Mouse (Mus musculus): ENCODE results near the gene Slc18b1. TPM values are rescaled to one million over a fixed set of nuclear protein-coding genes. Genes with fewer than 3 reads are reported as not detected.

Slc18b1 gene
- total RNA-seq, 2 experiments from 2014 or later, result 29.5 to 33.6 TPM

GRCm38 (mm10) chr10:23804665-23805064, 7.9 kb downstream of the Slc18b1 start:
- DNase-seq, result no peak

GRCm38 (mm10) chr10:23806201-23806600, 9.4 kb downstream of the Slc18b1 start:
- no peak for DNase-seq

GRCm38 (mm10) chr10:23811635-23812437, 15.1 kb downstream of the Slc18b1 start:
- peak; percentile 79 to 80 for DNase-seq

- no peak for DNase-seq
These were observed 15.6 kb downstream of the Slc18b1 start for GRCm38 (mm10) chr10:23812438-23812759.

- DNase-seq, result no peak
These were observed 16.3 kb downstream of the Slc18b1 start for GRCm38 (mm10) chr10:23812852-23813766.

GRCm38 (mm10) chr10:23815168-23815567, 18.4 kb downstream of the Slc18b1 start:
- DNase-seq, result peak; percentile 75 to 76

DNA sequence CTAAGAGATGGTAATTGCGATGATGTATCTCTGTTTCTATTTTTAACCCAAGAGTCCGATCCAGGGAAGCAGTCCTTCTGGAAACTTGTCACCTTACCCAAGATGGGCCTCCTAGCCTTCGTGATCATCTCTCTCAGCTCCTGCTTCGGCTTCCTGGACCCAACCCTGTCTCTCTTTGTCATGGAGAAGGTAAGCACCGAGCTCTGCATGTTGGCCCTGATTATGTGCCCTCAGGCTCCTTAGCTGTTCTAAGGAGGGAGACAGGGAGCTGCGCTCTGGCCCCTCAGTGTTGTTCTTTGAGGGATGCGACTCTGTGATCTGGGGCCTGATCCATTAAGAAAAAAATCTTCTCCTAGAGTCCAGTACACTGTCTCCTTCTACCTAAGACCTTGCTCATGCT, 19.5 kb downstream of the Slc18b1 start:
- DNase-seq, result no peak

GRCm38 (mm10) chr10:23826516-23826915, 29.7 kb downstream of the Slc18b1 start:
- DNase-seq, result peak; percentile 11 to 33

DNA sequence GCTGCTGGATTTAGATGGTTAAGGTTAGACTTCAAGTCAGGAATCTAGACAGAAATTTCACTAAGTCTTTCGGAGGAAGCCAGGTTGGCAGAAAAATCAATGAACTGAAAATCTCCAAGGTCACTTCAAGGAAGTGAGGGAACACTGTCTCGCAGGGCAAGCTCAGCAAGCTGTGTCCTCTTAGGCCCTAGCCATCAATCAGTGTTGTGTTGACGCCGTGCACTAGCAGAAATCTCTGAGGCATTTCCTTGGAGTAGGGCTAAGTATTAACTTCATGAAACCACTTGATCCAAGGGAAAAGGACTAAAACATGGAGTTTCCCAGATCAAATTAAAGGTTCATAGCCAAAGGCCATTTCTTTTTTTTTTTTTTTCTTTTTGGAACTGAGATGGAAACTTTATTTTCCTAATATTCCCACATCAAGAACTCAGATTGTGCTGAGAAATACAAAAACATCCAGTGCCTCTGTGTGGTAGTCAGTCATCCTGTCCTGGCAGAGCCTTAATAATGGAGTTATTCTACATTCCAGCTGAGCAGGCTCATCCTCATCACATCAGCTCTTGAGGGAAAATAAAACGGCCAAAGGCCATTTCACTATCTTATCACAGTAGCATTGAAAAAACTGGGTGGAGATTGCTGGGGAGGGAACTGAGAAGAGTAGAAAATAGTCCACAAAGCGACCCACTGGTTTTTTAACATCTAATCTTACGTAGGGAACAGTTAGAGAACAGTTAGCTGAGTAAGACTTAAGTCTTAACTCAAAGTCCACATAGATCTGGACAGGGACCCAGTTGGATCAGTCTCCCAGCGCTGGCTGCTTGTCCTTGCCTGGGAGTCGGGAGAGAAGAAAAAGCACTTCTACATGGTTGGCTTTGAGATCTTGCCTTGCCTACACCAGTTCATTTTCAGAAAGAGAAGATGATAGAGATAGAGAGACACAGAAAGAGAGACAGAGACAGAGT, 39.5 kb downstream of the Slc18b1 start:
- no peak for DNase-seq

- DNase-seq, result no peak
These were observed 40.3 kb downstream of the Slc18b1 start for GRCm38 (mm10) chr10:23837115-23837514.

- DNase-seq, result no peak
These were observed 42.1 kb downstream of the Slc18b1 start for GRCm38 (mm10) chr10:23838910-23839309.

- DNase-seq, result no peak
These were observed 42.6 kb downstream of the Slc18b1 start for GRCm38 (mm10) chr10:23839368-23839767.

GRCm38 (mm10) chr10:23840496-23840895, 43.7 kb downstream of the Slc18b1 start:
- no peak for DNase-seq

- peak; percentile 22 to 28 for DNase-seq
These were observed 54.6 kb downstream of the Slc18b1 start, which contains the start of gene Vnn3 for GRCm38 (mm10) chr10:23851228-23851912. TSS of gene Vnn3 (plus strand) at chr10:23851462.

GRCm38 (mm10) chr10:23852096-23852495, 55.3 kb downstream of the Slc18b1 start:
- no peak for DNase-seq

GRCm38 (mm10) chr10:23864362-23865312, 67.9 kb downstream of the Slc18b1 start:
- DNase-seq, result peak; percentile 6 to 21
